Mouse (Mus musculus) small intestine, adult 2 months (tissue): ENCODE results near the gene Dnajc14. TPM values are rescaled to one million over a fixed set of nuclear protein-coding genes. Genes with fewer than 3 reads are reported as not detected.
"Not testable (repeated sequence)": the region's sequence is repeated elsewhere in the genome, so short reads cannot be mapped to it uniquely, and the experiment has no call there.

Experiments
- H3K27ac ChIP-seq: fragments of 200-500 bp; 2 replicates; pipeline ENCODE4 v1.5.1; 2012; ENCODE audit warnings: low read depth, low read length, control low read depth, inconsistent platforms; ENCODE audit not compliant: insufficient read depth
- H3K27me3 ChIP-seq: fragments of 200-500 bp; 2 replicates; pipeline ENCODE4 v1.6.1; 2012; ENCODE audit warnings: mild to moderate bottlenecking, moderate library complexity, low read length, inconsistent platforms; ENCODE audit not compliant: control insufficient read depth, insufficient read depth
- H3K36me3 ChIP-seq: fragments of 200-500 bp; 2 replicates; pipeline ENCODE4 v1.6.1; 2012; ENCODE audit warnings: mild to moderate bottlenecking, low read length, control low read depth, inconsistent platforms; ENCODE audit not compliant: control insufficient read depth, insufficient read depth
- H3K4me1 ChIP-seq: fragments of 200-500 bp; 2 replicates; pipeline ENCODE4 v1.6.1; 2012; ENCODE audit warnings: low read length, inconsistent platforms, mixed read lengths; ENCODE audit not compliant: control insufficient read depth, insufficient read depth, insufficient read length
- H3K4me3 ChIP-seq: fragments of 200-500 bp; 2 replicates; pipeline ENCODE4 v1.5.1; 2012; ENCODE audit warnings: low read depth, mild to moderate bottlenecking, control low read depth, inconsistent platforms, low read length, moderate library complexity
- CTCF ChIP-seq: fragments of 200-500 bp; IDR thresholded peaks from 2 replicates; pipeline ENCODE4 v1.5.1; 2012; ENCODE audit warnings: low read depth, mild to moderate bottlenecking, control low read depth, inconsistent platforms, low read length, moderate library complexity, mixed read lengths; ENCODE audit not compliant: insufficient replicate concordance, insufficient read length; ENCODE audit errors: extremely low read depth
- POLR2A ChIP-seq: fragments of 200-500 bp; IDR thresholded peaks from 2 replicates; pipeline ENCODE4 v1.6.1; 2012; ENCODE audit warnings: low read depth, mild to moderate bottlenecking, control low read depth, inconsistent platforms, low read length, moderate library complexity
- WGBS: fragments of 180-500 bp; shearing (Covaris S2); methylation state at CpG from one replicate; pipeline ENCODE4 v1.1.7; 2018; 5-methylcytosine and 5-hydroxymethylcytosine counted together
- polyA plus RNA-seq: library from polyadenylated mRNA; depleted of rRNA; stranded (reverse); fragments of >200 nt; gene quantifications from 2 replicates; pipeline ENCODE4 v1.2.3, GENCODE M21; 2012

Gene Dnajc14
- polyA plus RNA-seq, 1 experiment = 12.1 TPM

DNA sequence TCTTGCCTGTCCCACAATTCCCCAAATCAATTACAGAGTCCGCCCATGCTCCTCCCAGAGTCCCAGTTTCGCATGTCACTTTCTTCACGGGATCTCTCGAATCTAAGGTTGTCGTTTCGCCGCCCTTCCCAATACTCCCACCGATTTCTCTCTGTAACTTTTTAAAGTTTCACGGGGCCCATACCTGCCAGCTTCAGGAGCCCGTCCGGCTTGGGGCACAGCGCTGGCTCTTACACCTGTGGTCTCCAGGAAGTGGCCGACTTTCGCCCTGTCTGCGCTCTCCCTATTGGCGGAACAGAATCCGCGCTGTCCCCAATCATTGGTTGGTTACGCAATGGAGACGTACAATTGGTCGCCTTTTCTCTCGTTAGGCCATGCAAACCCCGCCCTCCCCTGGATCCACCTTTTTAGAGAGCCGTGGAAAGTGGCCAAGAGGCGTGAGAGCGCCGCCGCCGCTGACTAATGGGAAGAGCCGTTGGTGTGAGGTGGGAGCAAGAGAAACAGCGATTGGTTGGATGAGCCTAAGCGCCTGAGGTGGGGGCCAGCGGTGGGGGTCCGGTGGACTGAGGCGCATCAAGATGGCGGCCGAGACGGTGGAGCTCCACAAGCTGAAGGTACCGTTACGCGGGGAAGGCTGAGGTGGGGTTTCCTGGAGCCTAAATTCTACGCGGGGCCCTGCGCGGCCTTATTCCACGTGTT lies 17.6 kb downstream of the Dnajc14 start, which contains the start of gene Ormdl2:
Gene Ormdl2 (minus strand): TSS at position 288 of the 699 bp plus-strand sequence.
- TF ChIP-seq CTCF = no peak
- peak; percentile 81; the same call in 1 of the 2 replicates for TF ChIP-seq POLR2A
- under 1% methylated on average over 46 of the region's 46 CpGs for WGBS

DNA sequence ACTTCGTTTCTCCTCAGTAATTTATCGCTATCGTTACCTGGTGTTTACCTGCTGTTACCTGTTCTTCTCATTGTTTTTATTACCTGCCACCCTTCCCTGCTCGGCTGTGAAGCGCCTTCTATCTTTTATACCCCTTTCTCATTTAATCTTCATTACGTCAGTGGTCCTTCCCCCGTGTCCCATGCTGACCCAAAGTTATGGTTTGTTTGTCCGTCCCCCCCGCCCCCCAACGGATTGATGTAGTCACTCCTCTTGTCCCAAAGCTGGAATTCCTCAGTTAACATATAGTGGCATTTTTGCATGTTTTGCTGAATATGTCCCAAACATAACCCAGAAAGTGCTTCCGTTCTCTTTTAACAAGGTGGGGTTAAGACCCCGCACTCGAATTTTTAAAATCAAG lies 18.3 kb downstream of the Dnajc14 start:
- Histone ChIP-seq H3K27me3 (no peaks in the 10 kb centered on the region), H3K27ac (peak overlapping the region; percentile 43), H3K4me1 (peaks cover 2% of the 10 kb centered on the region; the same call in 1 of the 2 replicates), H3K36me3 (peaks cover 16% of the 10 kb centered on the region), H3K4me3 (peak overlapping the region; percentile 95)
- 1% methylated on average over 13 of the region's 13 CpGs for WGBS
- no peak for TF ChIP-seq POLR2A
- TF ChIP-seq CTCF = no peak

More for the DNA sequence above, 17.6 kb downstream of the Dnajc14 start, which contains the start of gene Ormdl2:
- Histone ChIP-seq H3K4me1 (peaks cover 2% of the 10 kb centered on the region; the same call in 1 of the 2 replicates), H3K27ac (peak within 1 kb of the TSS; percentile 53), H3K36me3 (peaks cover 23% of the 10 kb centered on the region), H3K27me3 (no peaks in the 10 kb centered on the region), H3K4me3 (peak within 1 kb of the TSS; percentile 95)

DNA sequence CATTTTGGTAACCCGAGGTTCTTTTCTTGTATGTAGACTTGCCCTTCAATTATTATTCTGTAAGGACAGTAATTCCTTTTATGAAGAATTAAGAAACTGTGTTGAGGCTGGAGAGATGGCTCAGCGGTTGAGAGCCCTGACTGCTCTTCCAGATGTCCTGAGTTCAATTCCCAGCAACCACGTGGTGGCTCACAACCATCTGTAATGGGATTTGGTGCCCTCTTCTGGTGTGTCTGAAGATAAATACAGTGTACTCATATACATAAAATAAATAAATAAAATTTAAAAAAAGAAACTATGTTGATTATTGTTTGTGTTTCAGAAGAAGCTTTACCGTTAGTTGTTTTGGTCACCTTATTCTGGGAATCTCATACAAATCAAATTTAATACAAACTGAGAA lies 19.2 kb downstream of the Dnajc14 start:
- H3K4me1 ChIP-seq, H3K4me3 ChIP-seq, H3K27me3 ChIP-seq, H3K36me3 ChIP-seq, H3K27ac ChIP-seq: not testable (repeated sequence)
- 57% methylated on average over 4 of the region's 4 CpGs for WGBS

DNA sequence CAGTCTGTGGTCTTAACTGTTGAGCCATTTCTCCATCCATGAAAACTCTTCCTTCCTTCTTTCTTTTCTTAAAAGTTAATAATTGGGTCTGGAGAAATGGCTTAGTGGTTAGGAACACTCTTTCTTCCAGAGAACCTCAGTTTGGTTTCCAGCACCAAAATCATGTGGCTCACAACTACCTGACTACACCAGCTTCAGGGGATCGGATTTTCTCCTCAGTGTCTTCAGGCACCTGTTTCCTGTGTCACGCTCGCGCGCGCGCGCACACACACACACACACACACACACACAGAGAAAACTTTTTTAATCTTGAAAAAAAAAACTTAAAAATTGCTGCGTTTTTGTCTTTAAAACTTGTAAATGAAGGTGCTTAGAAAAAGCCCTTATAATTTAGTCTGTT lies 20.0 kb downstream of the Dnajc14 start:
- 94% methylated on average over 9 of the region's 9 CpGs for WGBS
- H3K4me1 ChIP-seq = peaks cover under 1% of the 10 kb centered on the region; the same call in 1 of the 2 replicates
- TF ChIP-seq CTCF (no peak), POLR2A (no peak)
- H3K27me3 ChIP-seq = no peaks in the 10 kb centered on the region
- no peak overlapping the region for H3K4me3 ChIP-seq
- H3K27ac ChIP-seq = no peak overlapping the region
- peaks cover 10% of the 10 kb centered on the region for H3K36me3 ChIP-seq

DNA sequence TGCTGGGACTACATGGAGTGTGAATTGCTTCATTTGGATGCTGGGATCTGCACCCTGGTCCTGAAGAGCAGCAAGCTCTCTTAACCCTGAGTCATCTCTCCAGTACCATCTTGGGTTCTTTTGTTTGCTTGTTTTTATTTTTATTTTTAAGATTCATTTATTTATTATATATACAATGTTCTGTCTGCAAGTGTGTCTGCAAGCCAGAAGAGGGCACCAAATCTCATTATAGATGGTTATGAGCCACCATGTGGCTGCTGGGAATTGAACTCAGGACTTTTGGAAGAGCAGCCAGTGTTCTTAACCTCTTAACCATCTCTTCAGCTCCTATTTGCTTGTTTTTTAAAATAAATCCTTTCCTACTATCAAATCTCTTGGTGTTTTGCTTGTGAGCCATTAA lies 33.5 kb downstream of the Dnajc14 start:
- Histone ChIP-seq H3K27ac (no peak overlapping the region), H3K27me3 (no peaks in the 10 kb centered on the region), H3K4me1 (no peaks in the 10 kb centered on the region), H3K36me3 (peaks cover 45% of the 10 kb centered on the region), H3K4me3 (no peak overlapping the region)
- no peak for TF ChIP-seq CTCF
- TF ChIP-seq POLR2A = no peak

DNA sequence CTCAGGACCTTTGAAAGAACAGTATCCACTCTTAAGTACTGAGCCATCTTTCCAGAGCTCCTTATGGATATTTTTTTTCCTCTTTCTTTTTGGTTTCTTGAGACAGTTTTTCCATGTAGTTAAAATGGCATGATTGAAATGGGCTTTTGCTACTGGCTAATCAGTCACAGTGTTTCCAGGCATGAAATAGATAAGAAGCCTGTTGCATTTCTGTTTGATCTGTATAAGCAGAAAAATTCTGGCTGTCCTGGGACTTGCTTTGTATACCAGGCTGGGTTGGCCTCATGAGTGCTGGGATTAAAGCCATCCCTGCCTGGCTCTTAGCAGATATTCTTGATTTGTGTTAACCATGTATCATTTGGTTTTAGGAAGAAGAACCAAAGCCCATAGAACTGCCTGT lies 35.6 kb downstream of the Dnajc14 start:
- H3K36me3 ChIP-seq = peaks cover 46% of the 10 kb centered on the region
- no peak overlapping the region for H3K4me3 ChIP-seq
- no peak overlapping the region for H3K27ac ChIP-seq
- TF ChIP-seq CTCF = no peak
- TF ChIP-seq POLR2A = no peak
- H3K27me3 ChIP-seq = no peaks in the 10 kb centered on the region
- H3K4me1 ChIP-seq = no peaks in the 10 kb centered on the region

DNA sequence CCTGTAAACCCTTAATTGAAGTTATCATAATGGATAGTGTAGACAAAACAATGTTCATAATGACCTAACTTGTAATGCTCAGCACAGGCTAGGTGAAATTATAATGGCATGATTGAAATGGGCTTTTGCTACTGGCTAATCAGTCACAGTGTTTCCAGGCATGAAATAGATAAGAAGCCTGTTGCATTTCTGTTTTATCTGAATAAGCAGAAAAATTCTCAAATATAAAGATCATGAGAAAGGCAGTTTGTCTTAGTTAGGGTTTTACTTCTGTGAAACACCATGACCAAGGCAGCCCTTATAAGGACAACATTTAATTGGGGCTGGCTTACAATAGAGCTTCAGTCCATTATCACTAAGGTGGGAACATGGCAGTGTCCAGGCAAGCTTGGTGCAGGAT lies 36.8 kb downstream of the Dnajc14 start:
- Histone ChIP-seq H3K36me3 (peaks cover 46% of the 10 kb centered on the region), H3K27ac (no peak overlapping the region), H3K27me3 (no peaks in the 10 kb centered on the region), H3K4me1 (no peaks in the 10 kb centered on the region), H3K4me3 (no peak overlapping the region)
- no peak for TF ChIP-seq POLR2A
- TF ChIP-seq CTCF = no peak

DNA sequence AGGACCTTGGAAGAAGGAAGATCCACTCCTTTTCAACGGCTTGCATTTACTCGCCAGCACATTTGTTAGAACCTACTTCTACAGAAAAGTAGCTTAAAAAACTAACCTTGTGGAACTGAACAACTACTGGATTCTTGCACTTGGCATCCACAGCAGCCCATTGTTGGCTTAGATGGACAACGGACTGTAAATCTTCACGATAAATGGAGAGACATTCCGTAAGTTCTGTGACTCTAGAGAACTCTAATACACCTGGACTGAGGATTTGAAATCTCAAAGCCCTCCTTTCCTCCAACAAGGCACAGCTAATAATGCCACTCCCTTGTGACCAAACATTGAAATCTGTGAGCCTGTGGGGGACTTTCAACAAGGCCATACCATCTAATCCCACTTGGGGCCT lies 39.4 kb downstream of the Dnajc14 start:
- no peak overlapping the region for H3K4me3 ChIP-seq
- no peak for TF ChIP-seq CTCF
- TF ChIP-seq POLR2A = no peak
- no peak overlapping the region for H3K27ac ChIP-seq
- H3K36me3 ChIP-seq = peaks cover 47% of the 10 kb centered on the region
- no peaks in the 10 kb centered on the region for H3K27me3 ChIP-seq
- no peaks in the 10 kb centered on the region for H3K4me1 ChIP-seq
- 83% methylated on average over 5 of the region's 5 CpGs for WGBS
